Mouse (Mus musculus): ENCODE measurements around the gene Chmp6.

- TF ChIP-seq CTCF (IDR thresholded peaks at IDR 0.05; ENCODE audit: borderline replicate concordance, insufficient read depth, low read depth, low read length): no peak
- TF ChIP-seq POLR2A (IDR thresholded peaks at IDR 0.05; ENCODE audit: borderline replicate concordance, insufficient read depth, low read length): no peak
Measured at GRCm38 (mm10) chr11:119875685-119876084, 37.6 kb upstream of the Chmp6 start.
